Mouse (Mus musculus): ENCODE data around the gene Cmtm7.
"Not testable (repeated sequence)": the region's sequence is repeated elsewhere in the genome, so short reads cannot be mapped to it uniquely, and the experiment has no call there.

The Cmtm7 gene

DNA sequence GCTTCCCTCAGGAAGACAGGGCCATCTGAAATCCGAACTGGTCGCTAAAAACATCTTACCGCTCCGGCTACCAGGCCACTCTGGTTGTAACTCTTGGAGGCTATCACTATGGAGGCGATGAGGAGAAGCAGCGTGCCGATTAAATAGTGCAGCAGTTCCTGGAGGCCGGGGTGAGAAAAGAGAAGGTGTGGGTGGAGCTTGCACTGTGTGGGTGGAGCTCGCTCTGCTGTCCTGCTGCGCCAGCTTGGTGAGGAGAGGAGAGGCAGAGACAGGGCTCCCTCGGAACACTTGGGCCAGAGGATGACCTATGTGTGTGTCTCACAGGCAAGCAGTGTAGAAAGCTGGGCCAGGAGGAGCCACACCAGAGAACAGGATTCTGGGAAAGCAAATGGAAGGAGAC, 19.8 kb downstream of the Cmtm7 start:
- DNase-seq (ENCODE audit: low spot score), result no peak

DNA sequence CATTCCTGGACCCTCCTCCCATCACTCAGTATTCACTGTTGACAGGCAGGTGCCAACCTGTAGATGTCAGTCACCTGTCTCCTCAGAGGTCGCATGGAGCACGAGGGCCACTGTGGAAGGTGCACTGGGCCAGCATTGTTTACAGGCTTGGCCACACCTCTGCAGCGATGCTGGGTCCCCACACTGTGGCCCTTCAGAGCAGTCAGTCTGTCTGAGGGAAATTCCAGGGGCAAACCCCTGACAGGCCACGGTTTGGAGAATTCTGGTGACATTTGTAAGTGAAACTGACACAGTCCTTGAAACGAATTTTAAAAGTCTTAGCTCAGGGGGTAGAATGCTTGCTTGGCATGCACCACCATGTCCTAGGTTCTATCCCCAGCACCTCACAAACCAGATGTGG, 21.3 kb downstream of the Cmtm7 start:
- DNase-seq (ENCODE audit: low spot score), result no peak

DNA sequence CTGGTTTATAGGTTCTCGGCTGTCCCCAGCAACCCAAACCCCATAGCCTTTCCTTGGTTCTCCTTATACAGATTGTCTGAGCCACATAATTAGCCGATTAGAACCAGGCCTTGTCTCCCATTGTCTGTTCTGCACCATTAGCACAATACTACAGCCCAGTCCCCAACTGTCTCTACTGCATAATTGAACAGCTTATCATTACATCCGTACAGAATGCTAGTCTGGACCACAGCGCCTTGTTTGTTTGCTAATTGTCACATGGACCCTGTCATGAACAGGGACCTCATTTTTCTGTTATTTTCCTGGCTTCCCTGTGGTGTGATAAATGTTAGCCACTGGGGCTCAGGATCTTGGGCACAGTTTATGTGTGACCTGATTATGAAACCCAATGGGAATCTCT, 21.8 kb downstream of the Cmtm7 start:
- no peak for DNase-seq (ENCODE audit: low spot score)

DNA sequence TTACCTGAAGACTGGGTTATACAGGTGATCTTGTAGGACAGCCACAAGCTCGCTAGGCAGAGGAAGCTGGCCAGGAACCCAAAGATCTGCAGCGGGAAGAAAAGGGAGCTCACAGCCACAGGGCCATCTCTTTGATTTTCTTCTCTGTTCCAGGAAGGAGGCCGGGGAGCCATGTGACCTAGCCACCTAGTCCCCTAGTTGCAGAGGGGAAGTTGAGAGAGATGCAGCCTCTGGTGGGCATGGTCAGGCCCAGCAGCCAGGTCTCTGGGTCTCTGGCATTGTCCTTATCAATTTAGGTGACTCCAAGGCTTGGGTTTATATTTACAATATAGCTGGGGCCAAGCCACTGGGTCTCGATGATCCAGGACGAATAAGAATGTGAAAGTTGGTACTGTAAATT, 22.9 kb downstream of the Cmtm7 start:
- DNase-seq (ENCODE audit: low spot score), result no peak

DNA sequence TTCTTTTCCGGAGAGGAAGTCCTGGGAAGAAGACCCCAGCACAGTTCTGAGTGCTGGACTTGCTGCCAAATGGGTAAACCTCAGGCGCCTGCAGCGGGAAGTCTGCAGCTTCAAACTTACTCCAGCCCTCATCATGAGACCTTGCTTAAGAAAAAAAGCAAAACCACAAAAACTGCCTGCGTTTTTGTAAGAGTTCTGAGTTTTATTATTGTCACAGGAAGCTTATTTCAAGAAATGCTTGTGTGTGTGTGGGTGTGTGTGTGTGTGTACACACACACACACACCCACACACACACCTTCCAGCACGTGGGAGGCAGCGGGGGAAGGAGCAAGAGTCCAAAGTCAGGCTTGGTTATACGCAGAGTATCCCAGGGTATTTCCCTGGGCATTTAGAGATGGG, 23.4 kb downstream of the Cmtm7 start:
- no peak for DNase-seq (ENCODE audit: low spot score)

DNA sequence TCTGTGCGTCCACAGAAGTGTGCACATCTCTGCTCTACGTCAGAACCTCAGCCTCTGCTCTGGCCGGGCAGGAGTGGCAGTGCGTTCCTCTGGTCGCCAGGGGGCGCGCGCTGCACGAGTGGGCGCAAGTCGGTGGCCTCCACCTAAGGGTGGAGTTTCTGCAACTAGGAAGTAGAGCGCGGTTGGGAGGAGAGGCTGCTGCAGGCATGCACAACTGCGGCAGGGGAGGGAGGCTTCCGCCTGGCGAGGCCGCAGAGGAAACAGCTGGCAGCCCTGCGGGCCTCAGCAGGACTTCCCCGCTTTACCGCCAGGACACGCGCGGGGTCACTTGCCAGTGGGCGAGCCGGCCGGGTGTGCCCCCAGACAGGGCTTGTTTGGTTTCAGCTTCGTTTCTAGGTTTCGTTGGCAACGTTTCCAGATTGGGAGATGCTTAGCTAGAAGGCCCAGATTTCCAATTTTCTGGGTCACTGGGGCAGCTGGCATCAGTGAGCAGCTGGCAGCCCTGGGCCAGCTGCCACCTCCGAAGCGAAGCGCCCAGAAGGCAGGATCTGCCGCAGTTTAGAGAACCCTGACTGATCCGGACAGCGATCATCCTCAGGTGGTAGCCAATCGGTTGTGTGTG, 28.7 kb downstream of the Cmtm7 start:
- peak; percentile 85 for DNase-seq (ENCODE audit: low spot score)

DNA sequence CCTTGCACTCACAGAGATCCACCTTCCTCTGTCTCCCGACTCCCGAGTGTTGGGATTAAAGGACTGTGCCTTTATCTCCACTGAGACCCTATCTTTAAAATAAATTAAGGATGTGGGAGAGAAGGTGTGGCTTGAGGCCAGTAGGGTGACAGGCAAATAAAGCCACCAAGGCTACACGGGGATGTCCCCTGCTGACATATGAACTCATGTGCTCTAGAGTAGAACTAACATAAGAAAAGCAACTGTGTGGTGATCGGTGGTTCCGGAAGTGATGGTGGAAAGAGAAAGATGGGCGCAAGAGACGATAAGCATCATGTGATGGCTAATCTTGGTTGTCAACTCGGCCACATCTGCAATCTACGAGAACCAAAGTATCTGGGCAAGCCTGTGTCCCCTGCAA, 29.3 kb downstream of the Cmtm7 start:
- no peak for DNase-seq (ENCODE audit: low spot score)

DNA sequence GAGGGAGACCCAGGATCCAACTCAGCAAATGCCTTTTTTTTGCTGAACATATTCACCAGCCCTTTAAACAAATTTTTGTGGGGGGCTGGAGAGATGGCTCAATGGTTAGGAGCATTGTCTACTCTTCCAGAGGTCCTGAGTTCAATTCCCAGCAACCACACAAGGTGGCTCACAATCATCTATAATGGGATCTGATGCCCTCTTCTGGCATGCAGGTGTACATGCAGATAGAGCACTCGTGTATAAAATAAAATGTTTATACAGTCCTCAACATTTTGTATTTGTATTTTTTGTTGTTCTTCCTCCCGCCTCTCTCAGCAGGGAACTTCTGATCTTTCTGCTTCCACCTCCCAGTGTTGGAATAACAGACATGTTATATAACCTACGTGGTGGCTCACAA, 30.1 kb downstream of the Cmtm7 start:
- DNase-seq (ENCODE audit: low spot score), result no peak

DNA sequence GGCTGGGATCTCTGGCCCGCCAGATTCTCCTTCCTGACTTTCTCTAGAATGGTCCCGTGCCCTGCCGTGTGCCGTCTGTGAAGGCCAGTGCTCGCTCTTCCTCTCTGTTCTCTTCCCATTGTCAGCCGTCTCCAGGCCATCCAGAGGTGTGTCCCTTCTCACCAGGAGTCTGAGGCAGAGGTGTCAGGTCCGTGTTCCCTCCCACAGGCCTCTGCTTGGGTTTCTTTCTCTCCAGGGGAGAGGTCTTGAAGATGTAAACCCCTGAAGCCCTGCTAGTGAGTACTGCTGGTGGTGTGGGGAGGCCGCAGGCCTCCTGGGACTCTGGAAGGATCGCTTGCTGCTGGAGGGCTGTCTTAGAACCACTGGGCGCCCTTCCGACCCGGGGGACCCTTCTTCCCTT, 34.2 kb downstream of the Cmtm7 start:
- DNase-seq (ENCODE audit: low spot score), result no peak

DNA sequence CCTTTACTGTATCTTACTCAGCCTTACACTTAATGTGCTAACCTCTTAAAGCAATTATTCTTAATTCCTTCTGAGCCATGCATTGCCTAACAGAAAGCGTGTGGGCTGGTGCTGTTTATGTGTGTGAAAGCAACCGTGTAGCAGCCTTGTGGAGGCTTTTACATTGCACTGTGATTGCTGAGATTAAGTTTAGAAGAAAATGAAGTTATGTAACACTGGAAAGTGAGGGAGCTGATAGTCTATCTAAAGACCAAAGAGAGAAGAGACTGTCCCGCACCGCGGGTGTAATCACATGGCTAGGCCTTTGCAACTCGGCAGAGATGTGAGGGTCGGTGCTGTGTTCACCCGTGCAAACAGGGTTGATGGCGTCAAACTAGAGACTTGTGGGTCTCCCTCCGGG, 34.6 kb downstream of the Cmtm7 start:
- no peak for DNase-seq (ENCODE audit: low spot score)

DNA sequence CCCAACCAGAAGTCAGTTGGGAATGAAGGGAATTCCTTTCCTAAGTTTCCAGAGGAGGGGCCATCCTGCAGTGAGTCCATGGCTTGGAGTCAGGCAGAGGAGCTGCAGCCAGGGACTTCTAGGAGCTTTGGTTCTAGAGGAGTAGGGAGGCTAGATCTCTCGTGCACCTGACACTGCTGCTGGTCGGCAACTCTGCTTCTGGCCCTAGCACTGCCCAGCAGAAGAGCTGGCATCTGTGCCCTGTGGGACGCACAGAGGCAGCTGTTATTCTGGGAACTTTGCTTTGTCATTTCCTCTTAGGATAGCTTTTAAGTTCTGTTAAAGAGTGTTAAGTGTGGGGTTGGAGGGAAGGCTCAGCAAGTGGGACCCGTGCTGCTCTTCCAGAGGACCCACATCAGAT, 36.0 kb downstream of the Cmtm7 start:
- DNase-seq (ENCODE audit: low spot score), result no peak

DNA sequence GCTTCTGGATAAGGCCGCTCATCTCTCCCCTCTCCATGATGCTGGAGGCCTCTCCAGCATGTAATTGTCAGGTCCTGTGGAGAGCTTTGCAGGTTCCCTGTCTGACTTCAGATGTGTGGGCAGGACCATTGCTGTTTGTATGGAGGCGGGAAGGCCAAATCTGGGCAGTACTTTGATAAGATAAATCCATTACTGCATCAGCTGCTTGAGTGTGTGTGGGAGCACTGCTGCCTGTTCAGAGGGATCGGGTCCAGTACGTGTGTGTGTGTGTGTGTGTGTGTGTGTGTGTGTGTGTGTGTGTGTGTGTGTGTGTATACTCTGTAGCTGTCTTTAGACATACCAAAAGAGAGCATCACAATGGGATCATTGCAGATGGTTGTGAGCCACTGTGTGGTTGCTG, 36.5 kb downstream of the Cmtm7 start:
- no peak for DNase-seq (ENCODE audit: low spot score)

DNA sequence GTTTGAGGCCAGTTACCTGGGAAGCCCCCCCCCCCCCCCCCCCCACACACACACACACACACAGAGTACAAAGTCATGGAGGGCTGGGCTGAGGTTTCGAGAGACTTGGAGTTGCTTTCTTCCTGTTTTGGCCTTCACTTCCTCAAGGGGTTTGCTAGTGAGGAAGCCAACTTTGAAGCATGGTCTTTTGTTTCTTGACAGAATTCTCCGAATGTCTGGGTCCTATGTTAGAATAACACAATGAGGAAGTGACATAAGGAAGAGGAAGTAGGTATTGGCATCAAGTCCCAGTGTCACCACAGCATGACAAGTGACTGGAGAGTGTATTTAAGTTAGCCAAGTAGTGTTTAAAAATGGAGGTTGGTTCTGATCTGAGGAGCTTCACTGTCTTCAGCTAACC, 38.9 kb downstream of the Cmtm7 start:
- no peak for DNase-seq (ENCODE audit: low spot score)

DNA sequence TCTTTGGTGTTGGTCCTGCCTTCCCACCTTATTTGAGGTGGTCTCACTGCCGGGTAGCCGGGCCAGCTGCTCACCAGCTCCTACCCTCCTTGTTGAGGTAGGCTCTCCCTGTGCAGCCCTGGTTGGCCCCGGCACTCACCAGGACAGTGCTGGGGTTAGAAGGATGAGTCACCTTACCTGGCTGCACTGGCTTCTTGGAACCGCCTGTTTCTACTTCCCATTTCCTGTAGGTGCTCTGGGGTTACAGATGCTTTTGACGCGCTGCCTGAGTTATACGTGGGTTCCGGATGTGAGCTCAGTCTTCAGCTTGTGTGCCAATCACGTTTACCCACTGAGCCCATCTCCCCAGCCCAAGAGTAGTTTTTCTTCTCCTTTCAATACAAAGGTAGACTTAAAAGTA, 41.3 kb downstream of the Cmtm7 start:
- DNase-seq (ENCODE audit: low spot score), result no peak

DNA sequence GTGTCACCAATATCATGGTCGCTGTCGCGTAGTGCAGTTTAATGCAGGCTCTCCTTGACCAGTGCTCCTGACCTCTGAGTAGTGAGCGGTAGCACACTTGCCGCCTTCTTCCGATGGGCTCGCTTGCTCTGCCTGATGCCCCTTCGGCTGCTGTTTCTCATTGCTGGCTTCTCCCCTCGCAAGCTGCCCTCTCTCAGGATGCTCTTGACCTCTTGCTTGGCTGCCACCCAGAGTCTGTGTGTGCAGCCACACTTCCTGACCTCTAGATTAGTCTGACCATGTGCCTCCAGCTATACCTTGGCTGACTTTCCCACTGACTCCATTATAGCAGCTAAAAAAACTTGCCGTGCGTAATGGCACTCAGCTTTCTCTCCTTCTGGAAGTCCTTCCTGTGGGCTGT, 45.2 kb downstream of the Cmtm7 start:
- no peak for DNase-seq (ENCODE audit: low spot score)

DNA sequence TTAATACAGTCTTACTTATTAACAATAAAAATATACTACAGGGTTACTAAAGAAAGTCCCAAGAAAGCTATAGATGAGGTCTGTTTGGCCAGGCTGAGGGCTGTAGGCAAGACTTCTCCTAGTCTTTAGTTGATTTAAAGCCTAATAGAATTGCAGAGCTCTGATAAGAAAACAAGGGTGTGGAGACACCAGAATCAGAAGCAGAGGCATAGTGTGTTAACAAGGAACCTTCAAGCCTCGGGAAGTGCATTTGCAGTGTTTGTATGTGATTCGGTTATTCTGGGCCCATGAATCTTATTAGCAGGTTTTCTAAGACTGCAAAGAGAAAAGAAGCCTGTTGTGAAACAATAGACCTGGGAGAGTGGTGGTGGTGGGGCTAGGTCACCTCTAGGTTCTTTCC, 48.4 kb downstream of the Cmtm7 start:
- no peak for DNase-seq (ENCODE audit: low spot score)

DNA sequence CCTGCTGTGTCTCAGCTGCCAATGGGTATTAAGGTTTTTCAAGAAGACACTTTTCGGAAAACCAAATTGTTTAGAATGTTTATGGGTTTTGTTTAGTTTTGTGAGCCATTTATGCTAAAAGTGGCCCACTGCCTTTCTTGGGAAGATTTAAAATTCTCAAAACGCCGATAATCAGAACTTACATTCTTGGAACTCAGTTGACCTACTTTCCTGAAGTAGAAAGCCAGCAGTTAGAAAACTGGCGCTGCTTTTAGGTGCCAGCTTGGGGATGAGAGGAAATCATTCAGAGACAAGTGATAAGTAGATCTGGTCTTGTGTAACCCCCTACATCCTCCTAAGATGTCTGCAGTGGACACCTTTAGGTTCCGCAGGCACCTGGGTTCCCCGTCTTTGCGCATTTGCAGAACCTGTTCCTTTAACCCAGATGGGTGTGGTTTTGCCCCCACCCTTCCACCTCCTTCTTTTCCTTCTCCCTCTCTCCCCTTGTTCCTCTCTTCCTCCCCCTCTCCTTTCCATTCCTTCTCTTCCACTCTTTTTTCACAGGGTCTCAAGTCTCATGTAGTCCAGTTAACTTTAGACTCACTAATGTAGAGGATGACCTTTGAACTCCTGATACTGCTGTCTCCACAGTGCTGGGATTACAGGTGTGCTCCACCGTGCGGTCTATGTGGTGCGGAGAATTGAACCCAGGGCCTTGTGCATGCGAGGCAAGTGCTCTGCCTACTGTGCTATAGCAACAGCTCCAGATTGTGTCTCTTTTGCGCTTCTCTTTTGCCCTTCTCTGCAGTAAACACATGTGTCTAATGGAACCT, 49.6 kb downstream of the Cmtm7 start:
- no peak for DNase-seq (ENCODE audit: low spot score)

DNA sequence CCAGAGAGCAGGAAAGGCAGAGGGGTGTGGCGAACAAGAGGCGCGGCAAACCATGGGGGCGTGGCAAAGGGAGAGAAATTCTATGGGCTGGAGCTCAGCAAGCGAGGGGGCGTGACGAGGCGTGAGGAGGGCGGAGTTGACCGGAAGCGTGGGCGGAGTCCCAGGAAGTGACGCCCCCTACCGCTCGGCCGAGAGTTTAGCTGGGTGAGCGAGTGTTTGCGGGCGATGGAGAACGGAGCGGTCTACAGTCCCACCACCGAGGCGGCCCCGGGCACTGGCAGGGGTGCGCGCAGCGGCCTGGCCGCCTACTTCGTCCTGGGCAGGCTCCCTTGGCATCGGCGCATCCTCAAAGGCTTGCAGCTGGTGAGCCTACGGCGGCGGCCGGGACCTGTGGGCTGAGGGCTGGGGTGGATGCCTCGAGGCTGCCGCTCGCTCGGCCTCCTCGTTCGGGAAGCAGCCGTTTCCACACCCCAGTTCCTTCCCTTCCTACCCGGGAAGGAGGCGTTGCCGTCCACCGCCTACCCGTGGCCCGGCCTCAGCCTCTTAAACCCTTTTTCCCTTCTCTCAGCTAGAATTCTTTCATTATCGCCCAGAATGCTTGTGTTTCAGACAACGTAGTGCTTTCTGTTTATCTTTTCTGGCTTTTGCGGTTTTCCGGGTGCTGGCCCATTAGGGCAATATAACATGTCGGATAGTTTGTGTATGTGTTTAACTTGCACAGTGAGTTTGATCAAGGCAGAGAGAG, 50.5 kb downstream of the Cmtm7 start, which contains the start of gene Cmtm6:
Gene Cmtm6, plus strand, starts transcription at position 106 of the 745 bp plus-strand sequence.
- DNase-seq (ENCODE audit: low spot score), result peak; percentile 95

DNA sequence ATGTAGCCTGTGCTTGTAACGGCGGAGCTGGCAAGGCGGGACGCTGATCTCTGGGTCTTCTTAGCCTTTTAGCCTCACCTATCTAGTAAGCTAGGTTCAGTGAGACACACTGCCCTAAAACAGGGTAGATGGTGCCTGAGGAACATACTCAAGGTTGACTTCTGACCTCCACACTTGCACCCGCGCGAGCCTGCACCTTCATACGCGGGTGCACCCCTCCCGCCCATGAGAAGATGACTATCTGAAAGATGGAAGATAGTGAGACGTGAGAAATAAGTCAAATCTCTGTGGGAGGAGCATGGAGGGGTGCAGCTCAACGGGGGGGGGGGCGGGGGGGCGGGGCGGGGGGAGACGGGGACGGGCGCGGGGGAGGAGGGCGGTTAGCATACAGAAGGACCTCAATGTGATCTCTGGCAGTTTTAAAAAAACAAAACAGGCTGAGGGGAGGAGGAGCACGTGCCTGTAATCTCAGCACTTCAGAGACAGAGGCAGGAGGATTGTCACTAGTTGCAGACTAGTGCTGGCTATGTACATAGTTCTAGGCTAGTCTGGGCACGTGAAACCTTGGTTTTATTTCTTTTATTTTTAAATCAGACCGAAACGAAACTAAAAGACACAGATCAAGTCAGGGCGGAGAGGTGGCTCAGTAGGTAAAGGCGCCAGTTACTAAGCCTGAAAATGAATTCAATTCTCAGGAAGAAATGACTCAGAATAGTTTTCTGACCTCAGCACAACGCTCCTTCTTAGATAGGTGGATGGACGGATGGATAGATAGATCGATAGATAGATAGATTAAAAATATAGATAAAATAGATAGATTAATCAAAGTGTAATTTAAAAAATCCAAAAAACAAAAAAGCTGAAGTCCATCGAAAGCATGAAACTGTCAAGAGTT, 51.5 kb downstream of the Cmtm7 start:
- DNase-seq (ENCODE audit: low spot score), result no peak

DNA sequence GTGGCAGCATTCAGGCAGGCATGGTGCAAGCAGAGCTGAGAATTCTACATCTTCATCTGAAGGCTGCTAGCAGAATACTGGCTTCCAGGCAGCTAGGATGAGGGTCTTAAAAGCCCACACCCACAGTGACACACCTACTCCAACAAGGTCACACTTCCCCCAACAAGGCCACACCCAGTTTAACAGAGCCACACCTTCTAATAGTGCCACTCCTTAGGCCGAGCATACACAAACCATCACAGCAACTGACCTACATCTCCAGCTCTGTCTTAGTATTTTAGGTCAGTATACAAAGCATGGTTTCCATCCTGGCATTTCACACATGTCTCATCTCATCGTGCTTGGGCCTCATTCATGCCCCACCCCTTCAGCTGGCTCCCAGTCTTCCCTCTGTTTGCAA, 53.2 kb downstream of the Cmtm7 start:
- not testable (repeated sequence) for DNase-seq (ENCODE audit: low spot score)

DNA sequence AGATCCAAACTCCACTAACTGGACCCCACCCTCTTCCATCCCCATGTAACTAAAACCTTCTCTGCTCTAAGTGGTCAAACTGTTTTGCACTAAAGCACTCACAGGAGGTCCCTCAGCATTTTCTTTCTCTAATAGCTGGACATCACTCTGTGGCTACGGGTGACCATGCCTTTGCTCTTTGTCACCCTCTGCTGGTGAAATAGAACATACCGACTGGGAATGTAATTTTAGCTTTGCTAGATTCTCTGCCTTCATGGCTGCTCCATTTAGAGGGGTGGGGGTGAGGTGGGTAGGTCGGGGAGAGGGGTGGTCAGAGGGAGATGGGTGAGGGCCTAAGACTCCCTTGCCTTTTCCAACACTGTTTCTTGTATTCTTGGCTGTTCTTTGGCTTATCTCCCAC, 54.3 kb downstream of the Cmtm7 start:
- no peak for DNase-seq (ENCODE audit: low spot score)

DNA sequence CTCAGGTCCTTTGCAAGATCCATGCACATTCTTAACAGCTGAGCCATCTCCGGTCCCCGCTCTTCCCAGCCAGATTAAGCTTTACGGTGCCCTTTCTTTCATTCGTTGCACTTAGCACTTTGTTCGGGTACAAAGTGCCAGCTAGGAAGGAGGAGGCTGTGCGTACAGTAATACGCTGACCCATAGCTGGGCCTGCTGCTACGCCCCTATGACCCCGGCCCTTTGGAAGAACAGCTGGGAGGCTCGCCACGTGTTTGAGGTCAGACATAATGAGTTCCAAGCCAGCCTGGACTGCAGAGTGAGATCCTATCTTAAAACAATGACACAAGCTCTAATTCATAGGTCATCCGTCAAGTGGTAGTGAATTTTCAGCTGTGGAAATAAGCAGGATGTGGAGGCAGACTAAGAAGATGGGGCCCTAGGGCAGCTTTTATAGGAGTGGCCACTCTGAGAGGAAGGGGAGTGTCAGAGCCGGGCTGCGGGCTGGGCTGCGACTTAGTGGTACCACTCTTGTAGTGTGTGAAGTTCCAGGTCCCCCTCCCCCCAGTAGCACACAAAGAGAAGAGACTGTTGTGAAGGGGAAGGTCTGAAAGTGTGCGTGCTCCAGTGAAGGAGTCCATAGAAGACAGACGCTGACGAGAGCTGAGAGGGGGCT, 64.9 kb downstream of the Cmtm7 start:
- no peak for DNase-seq (ENCODE audit: low spot score)

All from urinary bladder, postnatal 10 days (tissue).